Mouse (Mus musculus): ENCODE measurements around the gene Khdrbs1. TPM values are rescaled to one million over a fixed set of nuclear protein-coding genes. Genes with fewer than 3 reads are reported as not detected.

Gene Khdrbs1
- 49.4 TPM for polyA plus RNA-seq (2017; shearing (Covaris generic))

GRCm38 (mm10) chr4:129742232-129743009, at the start of gene Khdrbs1:
Khdrbs1 (minus strand) TSS chr4:129742303.

GRCm38 (mm10) chr4:129696158-129696985, 45.7 kb downstream of the Khdrbs1 start, which contains the start of gene Tmem39b:
Tmem39b (minus strand) TSS chr4:129696838.

GRCm38 (mm10) chr4:129672083-129672877, 69.8 kb downstream of the Khdrbs1 start, which contains the start of gene Kpna6:
Kpna6 (minus strand) TSS chr4:129672767.

Other genes with a start within 250 kb of the Khdrbs1 start
- gene Marcksl1, start 228.7 kb downstream of the Khdrbs1 start, polyA plus RNA-seq (2017; shearing (Covaris generic)) = 13.5 TPM
- gene Hdac1, start 199.6 kb downstream of the Khdrbs1 start, polyA plus RNA-seq (2017; shearing (Covaris generic)) = 379 TPM
- gene Lck, start 168.7 kb downstream of the Khdrbs1 start, polyA plus RNA-seq (2017; shearing (Covaris generic)) = 1,731 TPM
- 0.98 TPM for gene Fam167b, start 163.8 kb downstream of the Khdrbs1 start, polyA plus RNA-seq (2017; shearing (Covaris generic))
- gene Eif3i, start 141.7 kb downstream of the Khdrbs1 start, polyA plus RNA-seq (2017; shearing (Covaris generic)) = 188 TPM
- 244 TPM for gene Tmem234, start 141.6 kb downstream of the Khdrbs1 start, polyA plus RNA-seq (2017; shearing (Covaris generic))
- gene Dcdc2b, start 128.0 kb downstream of the Khdrbs1 start, polyA plus RNA-seq (2017; shearing (Covaris generic)) = 9.3 TPM
- gene Iqcc, start 123.2 kb downstream of the Khdrbs1 start, polyA plus RNA-seq (2017; shearing (Covaris generic)) = 46.3 TPM
- gene Ccdc28b, start 118.4 kb downstream of the Khdrbs1 start, polyA plus RNA-seq (2017; shearing (Covaris generic)) = 55.1 TPM
- gene Txlna, start 101.2 kb downstream of the Khdrbs1 start, polyA plus RNA-seq (2017; shearing (Covaris generic)) = 96.9 TPM
- 25.8 TPM for gene Kpna6, start 69.5 kb downstream of the Khdrbs1 start, polyA plus RNA-seq (2017; shearing (Covaris generic))
- 24.0 TPM for gene Tmem39b, start 45.5 kb downstream of the Khdrbs1 start, polyA plus RNA-seq (2017; shearing (Covaris generic))
- 290 TPM for gene Ptp4a2, start 68.9 kb upstream of the Khdrbs1 start, polyA plus RNA-seq (2017; shearing (Covaris generic))
- gene Spocd1, start 186.9 kb upstream of the Khdrbs1 start, polyA plus RNA-seq (2017; shearing (Covaris generic)) = not detected
- gene Adgrb2, start 242.6 kb upstream of the Khdrbs1 start, polyA plus RNA-seq (2017; shearing (Covaris generic)) = 0.49 TPM